Mouse (Mus musculus) lung, postnatal 10 days (tissue): ENCODE results near the gene Abhd18.

ENCODE experiments used
- DNase-seq: peaks from one replicate; pipeline ENCODE4 v3.0.0; 2021

Gene Abhd18

GRCm38 (mm10) chr3:40950601-40951201, 103.9 kb downstream of the Abhd18 start:
- DNase-seq = peak; percentile 49

- DNase-seq = peak; percentile 8
These were observed 104.6 kb downstream of the Abhd18 start for GRCm38 (mm10) chr3:40951365-40951764.

GRCm38 (mm10) chr3:40952606-40953005, 105.8 kb downstream of the Abhd18 start:
- no peak for DNase-seq

- DNase-seq = no peak
These were observed 108.0 kb downstream of the Abhd18 start for GRCm38 (mm10) chr3:40954792-40955191.

- DNase-seq = no peak
These were observed 112.1 kb downstream of the Abhd18 start for GRCm38 (mm10) chr3:40958831-40959230.

- no peak for DNase-seq
These were observed 134.0 kb downstream of the Abhd18 start for GRCm38 (mm10) chr3:40980758-40981157.

- DNase-seq = no peak
These were observed 140.8 kb downstream of the Abhd18 start for GRCm38 (mm10) chr3:40987539-40987938.
